Mouse (Mus musculus) neural tube, embryonic 12.5 days (tissue): ENCODE measurements around the gene Fam45a. TPM values are rescaled to one million over a fixed set of nuclear protein-coding genes. Genes with fewer than 3 reads are reported as not detected.

ENCODE experiments used
- ATAC-seq: fragments of 200-750 bp; cut with Nextera tagmentation; 2 replicates; pipeline ENCODE4 v1.8.0; 2017; ENCODE audit warnings: low read depth, mild to moderate bottlenecking, moderate TSS enrichment, moderate library complexity; ENCODE audit not compliant: low FRiP score
- H3K27ac ChIP-seq: fragments of 300-500 bp; sonication (generic); 2 replicates; pipeline ENCODE4 v1.5.1; 2016
- H3K27me3 ChIP-seq: fragments of 300-500 bp; sonication (generic); replicated peaks from 2 replicates; pipeline ENCODE4 v1.6.1; 2016; ENCODE audit warnings: mild to moderate bottlenecking
- H3K36me3 ChIP-seq: fragments of 300-500 bp; sonication (generic); 2 replicates; pipeline ENCODE4 v1.6.1; 2016; ENCODE audit warnings: mild to moderate bottlenecking
- H3K4me1 ChIP-seq: fragments of 300-500 bp; sonication (generic); 2 replicates; pipeline ENCODE4 v1.6.1; 2016
- H3K4me2 ChIP-seq: fragments of 300-500 bp; sonication (generic); replicated peaks from 2 replicates; pipeline ENCODE4 v1.6.1; 2016; ENCODE audit warnings: mild to moderate bottlenecking
- H3K4me3 ChIP-seq: fragments of 300-500 bp; sonication (generic); 2 replicates; pipeline ENCODE4 v1.5.1; 2016
- H3K9ac ChIP-seq: fragments of 300-500 bp; sonication (generic); 2 replicates; pipeline ENCODE4 v1.6.1; 2016; ENCODE audit warnings: mild to moderate bottlenecking
- H3K9me3 ChIP-seq: fragments of 300-500 bp; sonication (generic); 2 replicates; pipeline ENCODE4 v1.6.1; 2016; ENCODE audit warnings: mild to moderate bottlenecking
- WGBS: fragments of 180-500 bp; shearing (Covaris S2); methylation state at CpG from one replicate; pipeline ENCODE4 v1.1.7; 2016; 5-methylcytosine and 5-hydroxymethylcytosine counted together
- polyA plus RNA-seq: library from polyadenylated mRNA; unstranded; fragments of >200 nt; fragmentation: Nextera tagmentation; extraction: Ambion mirVana; gene quantifications from 2 replicates; pipeline ENCODE4 v1.2.1, GENCODE M21; 2016

The Fam45a gene
- polyA plus RNA-seq: 34.8 and 35.5 TPM in 2 replicates

DNA sequence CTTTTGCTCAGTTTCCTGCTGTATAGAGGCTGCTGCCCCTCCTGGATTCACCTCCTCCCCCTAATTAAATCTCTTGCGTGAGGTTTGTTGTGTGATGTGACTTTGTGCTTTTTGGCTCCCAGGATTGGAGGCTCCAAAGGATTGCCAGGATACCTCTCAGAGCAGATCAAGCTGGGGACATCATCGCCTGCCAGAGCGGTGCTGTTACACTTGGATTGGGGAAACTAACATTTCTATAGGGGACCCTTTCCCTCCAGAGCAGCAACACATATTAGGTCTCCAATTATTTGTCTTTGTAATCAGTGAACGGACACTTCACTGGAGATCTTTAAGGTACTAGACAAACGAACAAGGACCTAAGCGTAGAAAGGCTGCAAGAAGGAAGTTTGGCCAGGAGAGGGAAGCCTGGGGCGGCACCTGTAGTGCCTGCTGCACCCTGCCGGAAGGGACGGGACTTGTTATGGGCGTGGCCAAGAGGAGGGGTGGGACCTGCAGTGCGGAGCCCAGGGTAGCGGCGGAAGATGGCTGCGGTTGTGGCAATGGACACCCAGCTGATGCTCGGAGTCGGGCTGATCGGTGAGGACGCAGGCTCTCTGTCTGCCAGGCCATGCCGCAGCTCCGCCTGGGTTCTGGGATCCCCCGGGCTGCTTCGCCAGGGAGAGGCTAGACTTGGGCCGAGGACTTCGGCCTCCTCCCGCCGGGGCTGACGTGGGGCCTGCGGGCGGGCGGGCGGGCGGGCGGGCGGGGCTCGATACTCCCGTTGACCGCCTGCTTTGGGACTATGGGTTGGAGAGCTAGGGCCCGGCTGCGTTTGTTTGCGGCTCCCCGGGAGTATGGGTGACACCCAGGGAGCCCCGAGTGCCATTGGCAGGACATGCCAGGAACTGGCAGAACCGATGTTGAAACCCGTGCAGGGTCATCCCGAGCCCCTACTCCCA is at the start of gene Fam45a:
Gene Fam45a, plus strand, starts transcription at position 488 of the 938 bp plus-strand sequence.
- Histone ChIP-seq H3K4me2 (peak within 1 kb of the TSS; percentile 66), H3K9ac (peak within 1 kb of the TSS; percentile 73), H3K9me3 (no peaks in the 10 kb centered on the region), H3K4me1 (0 out of 2 replicates have a peak, but pooled peaks cover 4% of the 10 kb centered on the region), H3K4me3 (peak within 1 kb of the TSS; percentile 68), H3K27ac (no peak within 1 kb of the TSS), H3K36me3 (peaks cover 10% of the 10 kb centered on the region; the same call in 1 of the 2 replicates), H3K27me3 (no peaks in the 10 kb centered on the region)
- WGBS: 2% methylated on average over 45 of the region's 45 CpGs
- peak; percentile 100 for ATAC-seq

DNA sequence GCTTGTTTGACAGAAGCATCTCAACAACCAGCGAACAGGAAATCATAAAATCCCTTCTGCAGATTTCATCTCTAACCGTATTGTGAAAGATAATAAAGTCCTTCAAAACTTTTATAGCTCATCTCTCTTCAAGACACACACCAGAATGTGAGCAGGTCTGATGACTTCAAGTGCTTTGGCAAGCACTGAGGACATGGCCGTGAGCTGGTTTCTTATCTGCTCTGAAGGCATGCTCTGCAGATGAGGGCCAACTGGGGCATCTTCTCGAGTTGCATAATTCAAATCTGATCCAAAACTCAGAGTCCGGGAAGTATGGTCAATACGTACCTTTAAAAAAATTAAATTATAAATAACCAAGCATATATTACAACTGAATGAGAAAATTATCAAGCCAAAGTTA is 38.0 kb upstream of the Fam45a start:
- no peak overlapping the region for H3K9ac ChIP-seq
- 92% methylated on average over 6 of the region's 6 CpGs for WGBS
- no peak overlapping the region for H3K4me3 ChIP-seq
- H3K27ac ChIP-seq: no peak overlapping the region
- no peaks in the 10 kb centered on the region for H3K4me1 ChIP-seq
- H3K4me2 ChIP-seq: no peak overlapping the region
- H3K27me3 ChIP-seq: no peaks in the 10 kb centered on the region
- H3K36me3 ChIP-seq: peaks cover 79% of the 10 kb centered on the region
- ATAC-seq: no peak
- H3K9me3 ChIP-seq: no peaks in the 10 kb centered on the region

DNA sequence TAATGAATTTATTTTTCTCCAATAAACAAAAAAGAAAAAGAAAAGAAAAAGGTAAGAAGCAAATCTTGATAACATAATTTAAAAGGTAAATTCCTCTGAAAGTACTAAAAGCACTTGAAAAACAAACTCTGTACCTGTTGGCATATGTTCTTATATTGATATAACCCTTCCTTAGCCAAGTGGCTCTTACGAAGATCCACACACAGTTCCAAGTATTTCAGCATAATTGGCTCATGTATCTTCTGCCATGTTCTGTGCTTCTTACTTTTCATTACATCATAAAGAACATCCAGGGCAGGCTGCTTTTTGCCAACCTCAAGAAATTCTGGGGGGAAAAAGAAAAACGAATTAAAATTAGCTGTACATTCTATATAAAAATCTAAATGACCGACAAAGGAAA is 29.4 kb upstream of the Fam45a start:
- H3K4me2 ChIP-seq: no peak overlapping the region
- no peaks in the 10 kb centered on the region for H3K9me3 ChIP-seq
- no peak overlapping the region for H3K27ac ChIP-seq
- WGBS: 93% methylated on average over 3 of the region's 3 CpGs
- no peak for ATAC-seq
- H3K36me3 ChIP-seq: peaks cover 23% of the 10 kb centered on the region
- H3K27me3 ChIP-seq: no peaks in the 10 kb centered on the region
- no peak overlapping the region for H3K4me3 ChIP-seq
- H3K9ac ChIP-seq: no peak overlapping the region
- peaks cover 3% of the 10 kb centered on the region; the same call in 1 of the 2 replicates for H3K4me1 ChIP-seq

DNA sequence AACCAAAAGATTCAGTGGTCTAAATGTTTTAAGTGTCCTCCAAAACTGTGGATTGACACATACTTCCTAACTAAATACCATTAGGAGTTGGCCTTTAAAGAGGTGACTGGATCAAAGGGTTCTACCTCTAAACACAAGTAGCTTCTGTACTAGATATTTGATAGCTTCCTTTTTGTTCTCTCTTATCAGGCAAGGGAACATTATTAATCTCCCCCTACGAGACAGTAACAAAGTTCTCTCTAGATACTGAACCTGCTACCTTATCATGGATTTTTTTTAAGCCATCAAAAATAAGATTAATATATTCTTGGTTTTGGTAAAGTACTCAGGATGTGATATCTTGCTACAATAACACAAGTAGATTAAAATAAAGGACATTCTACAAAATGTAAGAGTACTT is 26.7 kb upstream of the Fam45a start:
- Histone ChIP-seq H3K27ac (no peak overlapping the region), H3K9me3 (no peaks in the 10 kb centered on the region), H3K4me2 (no peak overlapping the region), H3K4me1 (peaks cover 11% of the 10 kb centered on the region), H3K27me3 (no peaks in the 10 kb centered on the region), H3K9ac (no peak overlapping the region), H3K36me3 (peaks cover 8% of the 10 kb centered on the region), H3K4me3 (no peak overlapping the region)
- ATAC-seq: no peak
- WGBS: 81% methylated on average over 1 of the region's 1 CpGs

DNA sequence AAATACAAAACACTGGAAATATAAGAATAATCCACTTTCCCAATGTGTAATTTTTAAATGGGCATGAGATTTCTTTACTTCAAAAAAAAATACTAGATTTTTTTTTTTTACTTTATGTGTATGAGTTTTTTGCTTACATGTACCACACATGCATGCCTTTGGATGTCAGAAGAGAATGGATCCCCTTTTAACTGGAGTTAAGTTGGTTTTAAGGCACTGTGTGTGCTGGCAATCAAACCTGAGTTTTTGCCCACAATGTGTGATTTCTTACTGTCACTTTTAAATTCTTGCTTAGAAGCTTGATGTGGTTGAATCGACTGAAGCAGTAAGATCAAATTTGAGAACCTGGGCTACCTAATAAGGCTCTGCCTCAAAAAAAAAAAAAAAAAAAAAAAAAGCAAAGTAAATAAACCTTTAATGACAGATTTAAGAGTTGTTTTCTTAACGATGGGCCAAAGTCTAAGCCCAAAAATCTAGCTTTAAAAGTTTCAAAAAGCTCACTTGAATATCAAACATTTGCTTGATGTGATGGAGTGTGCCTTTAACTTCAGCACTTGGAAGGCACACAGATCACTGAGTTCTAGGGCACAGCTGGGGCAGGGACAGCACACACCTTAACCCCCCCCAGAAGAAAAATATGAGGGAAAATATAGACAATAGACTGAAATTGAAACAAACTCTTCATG is 23.8 kb upstream of the Fam45a start:
- Histone ChIP-seq H3K9me3 (no peaks in the 10 kb centered on the region), H3K27ac (no peak overlapping the region), H3K9ac (no peak overlapping the region), H3K4me2 (peak overlapping the region; percentile 41), H3K4me1 (peaks cover 11% of the 10 kb centered on the region), H3K36me3 (no peaks in the 10 kb centered on the region), H3K4me3 (no peak overlapping the region), H3K27me3 (no peaks in the 10 kb centered on the region)
- 80% methylated on average over 2 of the region's 2 CpGs for WGBS
- no peak for ATAC-seq

DNA sequence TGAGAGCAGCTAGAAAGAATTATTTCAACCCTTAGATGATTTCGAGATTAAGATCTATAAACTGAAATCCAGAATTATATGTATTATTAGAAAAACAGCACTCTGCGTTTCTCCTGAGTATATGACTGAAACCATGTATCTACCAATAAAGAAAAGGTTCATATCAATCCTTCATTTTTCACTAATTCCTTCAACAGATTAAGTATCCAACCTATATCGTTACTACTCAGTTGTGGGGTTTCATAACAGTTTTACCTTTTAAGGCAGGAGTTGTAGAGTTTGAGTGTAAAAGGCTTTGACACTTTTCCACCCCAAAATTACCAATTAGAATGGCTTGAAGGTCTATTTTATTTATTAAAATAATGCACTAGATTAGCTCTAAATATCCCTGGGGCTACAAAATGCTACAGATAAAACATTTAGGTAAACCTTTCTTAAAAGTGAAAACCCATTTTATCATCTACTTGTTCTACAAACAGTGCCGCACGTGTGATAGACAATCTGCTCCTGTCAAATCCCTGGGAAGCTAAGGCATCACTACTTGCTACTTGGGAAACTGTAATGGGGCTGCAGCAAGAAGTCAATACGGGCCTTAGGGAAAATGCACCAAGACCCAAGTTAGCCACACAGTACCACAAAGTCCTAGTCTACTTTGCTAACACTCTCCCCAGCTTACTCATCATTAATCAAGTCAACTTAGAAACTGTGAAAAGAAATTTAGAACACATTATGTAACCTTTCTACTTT is 23.0 kb upstream of the Fam45a start:
- whole genome bisulfite sequencing: 53% methylated on average over 6 of the region's 6 CpGs
- Histone ChIP-seq H3K27ac (no peak overlapping the region), H3K36me3 (no peaks in the 10 kb centered on the region), H3K4me1 (peaks cover 11% of the 10 kb centered on the region), H3K4me2 (peak overlapping the region; percentile 63), H3K27me3 (no peaks in the 10 kb centered on the region), H3K4me3 (no peak overlapping the region), H3K9ac (0 out of 2 replicates have a peak overlapping the region, but pooled peaks have one; percentile 29), H3K9me3 (no peaks in the 10 kb centered on the region)
- no peak for ATAC-seq

DNA sequence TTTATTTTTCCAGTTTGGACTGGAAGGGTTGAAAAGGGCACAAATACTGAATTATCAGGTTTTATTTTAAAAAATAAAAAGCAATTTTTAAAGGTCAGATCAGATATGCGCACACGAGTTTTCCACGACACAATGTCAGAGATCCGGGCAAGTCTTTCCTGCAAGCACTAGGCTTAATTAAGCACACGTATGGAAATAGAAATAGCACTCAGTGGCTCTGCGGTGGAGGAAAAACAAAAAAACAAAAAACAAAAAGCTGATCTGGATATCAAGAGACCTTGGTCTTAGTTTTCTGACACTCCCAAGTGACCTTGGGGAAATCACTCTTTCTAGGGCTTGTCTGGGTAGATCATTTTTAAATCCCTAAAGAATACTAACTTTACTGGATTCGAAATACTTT is 21.9 kb upstream of the Fam45a start:
- Histone ChIP-seq H3K27me3 (no peaks in the 10 kb centered on the region), H3K9ac (peak overlapping the region; percentile 99), H3K4me1 (peaks cover 11% of the 10 kb centered on the region), H3K36me3 (no peaks in the 10 kb centered on the region), H3K9me3 (no peaks in the 10 kb centered on the region), H3K4me3 (peak overlapping the region; percentile 99), H3K4me2 (peak overlapping the region; percentile 63), H3K27ac (peak overlapping the region; percentile 91; the same call in 1 of the 2 replicates)
- ATAC-seq: no peak
- WGBS: 3% methylated on average over 7 of the region's 7 CpGs

DNA sequence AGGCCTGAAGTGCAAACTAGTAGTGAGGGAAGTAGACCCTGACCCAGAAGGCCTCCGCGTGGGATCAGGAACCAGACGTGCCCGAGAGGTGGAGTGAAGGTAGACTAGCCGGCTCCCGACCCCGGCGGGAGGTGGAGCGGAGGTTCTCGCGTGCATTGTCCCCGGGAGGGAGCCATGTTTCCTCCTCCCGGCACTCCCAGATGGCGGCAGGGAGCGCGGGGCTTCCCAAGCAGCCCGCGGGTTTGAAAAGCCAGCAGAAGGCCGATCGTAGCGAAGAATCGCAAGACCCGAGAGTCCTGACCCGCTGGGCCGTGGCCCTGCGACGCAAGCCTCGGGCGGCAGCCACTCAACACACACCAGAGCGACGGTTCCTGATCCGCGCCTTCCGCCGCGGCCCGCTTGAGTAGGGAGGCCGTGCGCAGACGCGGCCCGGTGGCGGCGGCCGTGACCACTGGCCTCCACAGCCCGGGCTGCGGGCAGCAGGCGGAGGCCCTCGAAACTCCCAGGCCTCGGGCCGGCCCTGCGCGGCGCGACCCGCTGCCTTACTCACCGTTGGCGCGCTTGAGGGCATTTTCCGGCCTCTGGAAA is 21.4 kb upstream of the Fam45a start:
- peaks cover 11% of the 10 kb centered on the region for H3K4me1 ChIP-seq
- H3K27me3 ChIP-seq: no peaks in the 10 kb centered on the region
- no peaks in the 10 kb centered on the region for H3K9me3 ChIP-seq
- peak overlapping the region; percentile 91 for H3K27ac ChIP-seq
- ATAC-seq: peak; percentile 67
- under 1% methylated on average over 60 of the region's 60 CpGs for WGBS
- H3K4me2 ChIP-seq: peak overlapping the region; percentile 63
- no peaks in the 10 kb centered on the region for H3K36me3 ChIP-seq
- H3K4me3 ChIP-seq: peak overlapping the region; percentile 99
- H3K9ac ChIP-seq: peak overlapping the region; percentile 99

DNA sequence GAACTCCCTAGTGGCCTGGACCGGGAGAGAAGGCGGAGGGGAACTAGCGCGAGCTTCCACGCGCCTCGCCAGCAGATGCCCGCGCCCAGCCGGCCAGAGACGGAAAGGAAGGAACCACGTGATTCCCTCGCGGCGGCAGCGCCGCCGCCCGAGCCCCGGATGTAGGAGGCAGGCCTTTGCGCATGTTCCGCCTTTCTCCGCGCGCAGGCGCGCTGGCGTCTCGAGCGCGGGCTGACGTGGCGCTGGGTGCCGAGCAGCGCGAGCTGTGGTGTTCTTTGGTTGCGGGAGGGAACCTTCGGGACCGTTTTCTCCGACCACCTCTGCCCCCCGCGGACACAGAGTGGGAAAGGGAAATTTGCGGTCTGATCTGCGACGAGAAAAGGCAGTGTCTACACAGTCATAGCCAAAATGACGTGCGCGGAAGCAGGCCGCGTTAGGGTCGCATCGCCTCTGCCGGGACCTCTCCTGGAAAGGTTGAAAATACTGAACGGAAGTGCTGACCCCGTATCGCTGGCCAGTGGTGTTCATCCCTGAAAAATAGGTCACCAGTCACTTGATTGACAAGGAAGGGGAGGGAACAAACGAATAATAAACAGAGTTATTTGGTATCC is 20.7 kb upstream of the Fam45a start, which contains the start of gene Eif3a:
Gene Eif3a, minus strand, starts transcription at position 108 of the 611 bp plus-strand sequence.
- H3K4me2 ChIP-seq: peak within 1 kb of the TSS; percentile 63
- peak within 1 kb of the TSS; percentile 99 for H3K4me3 ChIP-seq
- H3K9me3 ChIP-seq: no peaks in the 10 kb centered on the region
- under 1% methylated on average over 57 of the region's 57 CpGs for WGBS
- H3K9ac ChIP-seq: peak within 1 kb of the TSS; percentile 99
- H3K27ac ChIP-seq: peak within 1 kb of the TSS; percentile 91
- H3K4me1 ChIP-seq: peaks cover 11% of the 10 kb centered on the region
- peak; percentile 96 for ATAC-seq
- no peaks in the 10 kb centered on the region for H3K27me3 ChIP-seq
- no peaks in the 10 kb centered on the region for H3K36me3 ChIP-seq

DNA sequence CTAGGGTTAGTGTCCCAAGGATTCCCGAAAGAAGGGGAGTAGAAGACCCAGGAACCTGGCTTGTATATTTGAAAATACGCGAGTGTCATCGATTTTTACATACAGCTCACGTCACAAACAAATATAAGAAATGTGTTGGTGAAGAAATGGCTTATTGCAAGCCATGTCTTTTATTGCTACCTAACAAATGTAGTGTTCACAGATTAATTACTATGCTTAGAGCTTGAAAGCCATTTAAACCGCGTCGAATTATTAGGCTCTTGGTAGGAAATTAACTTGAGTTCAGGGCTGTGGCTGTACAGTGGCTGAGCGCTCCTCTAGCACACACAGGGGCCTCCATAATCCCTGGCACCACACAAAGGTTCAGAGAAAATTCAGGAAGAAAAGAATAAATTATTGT is 20.2 kb upstream of the Fam45a start:
- H3K36me3 ChIP-seq: no peaks in the 10 kb centered on the region
- peak overlapping the region; percentile 91 for H3K27ac ChIP-seq
- peak overlapping the region; percentile 63 for H3K4me2 ChIP-seq
- H3K4me3 ChIP-seq: peak overlapping the region; percentile 99
- no peaks in the 10 kb centered on the region for H3K27me3 ChIP-seq
- peak overlapping the region; percentile 99 for H3K9ac ChIP-seq
- peaks cover 11% of the 10 kb centered on the region for H3K4me1 ChIP-seq
- no peaks in the 10 kb centered on the region for H3K9me3 ChIP-seq
- peak; percentile 38; the same call in 1 of the 2 replicates for ATAC-seq
- WGBS: 17% methylated on average over 9 of the region's 9 CpGs

DNA sequence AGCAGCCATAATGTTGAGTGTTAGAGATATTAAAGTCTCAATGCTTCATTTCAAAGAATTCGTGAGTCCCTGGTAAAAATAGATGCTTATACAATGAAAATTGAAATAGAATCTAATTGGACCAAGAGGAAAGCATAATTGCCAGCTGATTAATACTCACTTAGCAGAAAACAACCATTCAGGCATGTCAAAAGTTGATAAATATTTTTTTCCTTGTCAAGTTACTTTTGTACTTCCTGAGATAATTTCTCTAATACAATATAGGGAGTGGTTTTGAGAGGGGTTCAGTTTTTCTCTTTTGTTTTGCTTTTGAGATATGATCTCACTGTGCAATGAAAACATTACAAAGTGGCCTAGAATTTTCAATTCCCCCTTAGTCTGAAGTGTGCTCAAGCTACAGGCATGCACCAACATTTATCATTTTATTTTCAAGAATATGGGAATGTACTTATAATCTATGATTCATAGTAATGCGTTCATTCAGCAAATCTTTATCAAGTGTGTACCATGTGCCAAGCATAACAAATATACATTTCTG is 18.1 kb upstream of the Fam45a start:
- no peak overlapping the region for H3K9ac ChIP-seq
- peaks cover 5% of the 10 kb centered on the region for H3K4me1 ChIP-seq
- H3K4me3 ChIP-seq: no peak overlapping the region
- H3K27me3 ChIP-seq: no peaks in the 10 kb centered on the region
- H3K4me2 ChIP-seq: no peak overlapping the region
- WGBS: 90% methylated on average over 2 of the region's 2 CpGs
- H3K27ac ChIP-seq: no peak overlapping the region
- H3K9me3 ChIP-seq: no peaks in the 10 kb centered on the region
- ATAC-seq: no peak
- H3K36me3 ChIP-seq: no peaks in the 10 kb centered on the region
